Mouse (Mus musculus) adrenal gland, postnatal 4 days (tissue): ENCODE data around the gene Tle1. TPM values are rescaled to one million over a fixed set of nuclear protein-coding genes. Genes with fewer than 3 reads are reported as not detected.

Experiments used
- DNase-seq, 2 experiments: peaks; one replicate each; pipeline ENCODE4 v3.0.0; 2021 to 2022; ENCODE audit warnings: low spot score in 2 of 2, mixed read lengths in 2 of 2
- total RNA-seq, 2 experiments: library from RNA; stranded (reverse); gene quantifications; 2 replicates each; pipeline ENCODE4 v1.2.3; 2021

Gene Tle1
- total RNA-seq, 2 experiments from 2014 or later = 62.8 to 68.2 TPM

GRCm38 (mm10) chr4:72067937-72068336, 132.8 kb downstream of the Tle1 start:
- no peak for DNase-seq
